Mouse (Mus musculus) lung, postnatal 10 days (tissue): ENCODE measurements around the gene Cfl1.

Experiments
- DNase-seq: peaks from one replicate; pipeline ENCODE4 v3.0.0; 2021

Cfl1 gene

DNA sequence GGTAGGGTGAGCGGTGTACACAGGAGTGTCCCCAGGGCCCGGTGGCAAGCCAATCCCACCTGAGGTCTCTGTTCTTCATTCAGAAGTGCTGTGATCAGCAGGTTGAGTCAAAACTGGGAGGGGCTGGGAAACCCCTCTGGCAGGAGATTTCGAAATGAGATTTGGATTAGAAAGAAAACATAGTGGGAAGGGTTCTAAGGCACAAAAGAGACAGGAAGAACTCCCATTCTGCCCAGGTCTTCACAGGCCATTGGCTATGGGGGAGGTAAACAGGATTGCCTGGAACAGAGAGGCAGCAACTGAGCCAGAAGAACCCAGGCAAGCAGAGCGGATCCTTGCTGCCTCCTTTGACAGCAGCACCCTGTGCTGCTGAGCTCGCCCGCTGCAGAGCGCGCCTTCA is 48.5 kb downstream of the Cfl1 start:
- DNase-seq = no peak

DNA sequence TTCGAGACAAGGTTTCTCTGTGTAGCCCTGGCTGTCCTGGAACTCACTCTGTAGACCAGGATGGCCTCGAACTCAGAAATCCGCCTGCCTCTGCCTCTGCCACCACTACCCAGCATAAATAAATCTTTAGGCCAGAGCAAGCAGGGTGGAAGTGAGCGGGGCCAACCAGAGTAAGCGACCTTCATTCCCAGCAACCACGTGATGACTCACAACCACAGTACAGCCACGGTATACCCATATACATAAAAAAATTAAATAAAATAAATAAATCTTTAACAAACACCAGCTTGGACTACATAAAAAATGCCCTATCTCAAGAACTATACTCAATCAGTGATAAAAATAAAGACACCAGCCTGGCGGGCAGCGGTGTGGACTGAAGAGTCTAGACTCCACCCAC is 53.1 kb downstream of the Cfl1 start:
- DNase-seq = no peak

DNA sequence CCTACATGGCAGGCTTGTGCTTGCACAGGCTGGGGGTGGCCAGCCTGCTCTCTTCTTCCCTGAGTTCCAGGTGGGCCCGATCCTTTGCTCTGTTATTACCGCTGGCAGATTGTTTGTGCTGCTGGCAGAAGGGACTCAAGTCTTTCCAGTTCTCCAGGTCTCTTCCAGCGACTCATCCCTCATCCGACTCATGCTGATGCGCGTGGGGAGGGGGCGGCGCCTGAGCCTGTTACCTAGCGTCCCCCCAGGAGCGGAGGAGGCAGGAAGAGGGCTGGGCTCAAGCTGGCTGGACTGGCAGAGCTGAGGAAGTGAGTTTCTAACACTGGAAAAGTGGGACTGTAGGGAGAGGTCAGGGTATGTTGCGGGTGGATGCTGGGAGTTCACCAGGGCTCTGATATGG is 53.8 kb downstream of the Cfl1 start:
- no peak for DNase-seq
